Mouse (Mus musculus) inflammation-experienced regulatory T-cells (primary cell): ENCODE results near the gene Gtf2h1. TPM values are rescaled to one million over a fixed set of nuclear protein-coding genes. Genes with fewer than 3 reads are reported as not detected.

ENCODE experiments used
- polyA plus RNA-seq, 2 experiments: library from polyadenylated mRNA; unstranded; fragments of 100-300 nt; shearing (Covaris generic); gene quantifications; one replicate each; pipeline ENCODE4 v1.2.1; 2017

Gtf2h1 gene
- 10 to 100 TPM; 49.4 to 58.2 TPM for polyA plus RNA-seq

DNA sequence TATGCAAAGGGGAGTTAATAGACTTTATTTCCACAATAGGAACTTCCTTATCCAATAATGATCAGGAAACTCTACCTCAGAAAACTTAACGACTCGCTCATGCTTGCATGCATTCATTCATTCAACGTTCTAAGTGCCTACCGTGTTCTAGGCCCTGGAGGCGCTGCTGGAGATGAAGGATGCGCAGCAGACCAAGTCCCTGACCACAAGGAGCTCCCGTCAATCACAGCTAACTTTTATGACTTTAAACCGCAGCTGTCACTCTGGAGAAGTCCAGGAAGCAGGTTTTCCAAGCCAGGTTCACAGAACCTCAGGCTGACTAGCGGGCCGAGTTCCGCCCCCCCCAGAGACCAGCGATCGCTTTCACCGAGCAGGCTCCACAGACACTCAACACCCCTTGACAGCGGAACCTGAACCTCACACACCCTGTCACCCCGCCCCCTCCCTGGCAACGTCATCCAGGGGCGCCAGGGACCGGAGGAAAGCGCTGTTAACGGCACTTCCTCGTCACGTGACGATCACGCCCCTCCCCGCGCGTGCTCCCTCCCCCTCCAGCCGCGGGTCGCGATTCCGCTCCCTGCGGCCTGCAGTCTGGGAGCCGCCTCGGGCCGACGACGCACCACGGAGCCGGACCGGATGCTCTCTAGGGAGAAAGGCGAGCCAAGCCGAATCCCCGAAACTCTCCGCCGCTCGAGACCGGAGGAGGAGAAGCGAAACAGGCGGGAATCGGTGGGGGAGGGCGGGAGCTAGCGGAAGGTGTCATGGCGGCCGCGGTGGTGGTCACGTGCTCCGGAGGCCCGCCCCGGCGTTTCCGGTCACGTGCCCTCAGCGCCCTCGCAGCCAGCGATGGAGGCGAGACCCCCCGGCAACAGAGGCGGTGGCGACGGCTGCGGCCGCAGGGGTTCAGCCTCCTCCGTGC, at the start of gene Gtf2h1, which contains the start of gene Hps5:
Gene Gtf2h1, plus strand, starts transcription at position 817 of the 919 bp plus-strand sequence.
Gene Hps5, minus strand, starts transcription at position 778 of the 919 bp plus-strand sequence.

DNA sequence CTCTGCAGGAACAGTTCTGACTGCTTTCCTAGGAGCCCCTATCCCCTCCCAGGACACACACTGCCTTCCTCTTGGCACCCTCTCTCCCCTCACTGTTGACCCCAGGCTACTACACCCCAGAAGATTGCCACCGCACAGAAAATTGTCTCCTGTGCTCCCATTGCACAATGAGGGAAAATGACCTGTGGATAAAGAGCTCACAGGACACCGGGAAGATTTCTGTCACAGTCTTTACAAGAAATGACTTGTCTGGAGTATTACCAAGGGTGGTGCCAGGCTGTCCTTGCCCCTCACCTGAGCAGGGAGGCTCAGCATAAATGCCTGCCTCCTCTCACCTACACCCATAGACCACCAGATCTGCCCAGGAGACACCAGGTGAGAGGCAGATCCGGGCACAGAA, 44.4 kb upstream of the Gtf2h1 start, which contains the start of gene Saa2:
Gene Saa2, plus strand, starts transcription at position 301 of the 400 bp plus-strand sequence.

DNA sequence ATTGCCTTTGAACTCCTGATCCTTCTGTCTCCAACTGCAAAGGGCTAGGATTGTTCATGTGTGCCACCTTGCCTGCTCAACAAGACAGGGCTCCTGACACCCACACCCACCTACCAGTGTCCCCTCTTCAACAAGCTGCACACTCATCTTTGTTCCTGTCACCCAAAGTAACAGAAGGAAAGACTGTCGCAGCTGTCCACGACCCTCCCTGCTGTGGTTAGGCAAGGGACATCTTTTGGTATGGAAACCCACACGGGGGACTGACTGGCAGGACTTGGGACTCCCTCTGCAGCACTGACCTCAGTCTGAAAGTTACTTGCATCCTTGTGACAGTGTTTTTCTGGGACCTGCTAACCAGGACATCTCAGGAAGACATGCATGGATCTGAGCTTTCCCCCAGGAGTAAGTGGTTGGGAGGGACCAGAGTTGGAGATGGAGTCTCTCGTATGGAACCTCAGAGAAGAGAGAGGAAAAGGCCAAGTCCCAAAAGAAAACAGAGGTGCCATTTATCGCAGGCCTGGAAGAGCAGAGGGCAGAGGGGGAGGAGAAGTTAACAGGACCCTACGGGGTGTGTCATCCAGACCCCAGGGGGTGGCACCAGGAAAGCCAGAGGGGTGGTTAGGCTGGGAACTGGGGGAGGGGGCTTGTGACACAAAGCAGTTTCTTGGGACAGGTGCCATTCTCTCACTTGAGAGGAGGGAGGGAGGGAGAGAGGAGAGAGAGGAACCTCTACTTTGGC, 45.1 kb downstream of the Gtf2h1 start, which contains the start of gene Ldha:
Gene Ldha, plus strand, starts transcription at position 689 of the 739 bp plus-strand sequence.

DNA sequence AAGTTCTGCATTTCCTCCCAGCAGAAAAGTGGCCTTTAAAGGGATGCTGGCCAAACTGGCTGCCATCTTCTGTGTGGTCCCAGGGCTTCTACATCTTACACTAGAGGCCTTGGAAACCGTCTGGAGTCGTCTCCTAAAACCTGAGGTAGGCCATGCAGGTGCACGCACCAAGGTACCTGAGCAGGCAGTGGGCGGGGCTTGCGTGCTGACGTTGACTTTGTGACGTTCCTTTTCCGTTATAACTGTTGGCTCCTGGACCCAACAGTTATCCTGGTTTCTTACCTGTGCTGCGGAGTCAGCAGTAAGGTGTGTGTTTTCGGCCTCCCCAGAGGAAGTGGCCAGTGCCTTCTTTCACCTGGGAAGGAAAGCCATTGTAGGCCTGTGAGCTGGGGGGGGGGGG, 65.1 kb downstream of the Gtf2h1 start, which contains the start of gene Ldhc:
Gene Ldhc, plus strand, starts transcription at position 208 of the 400 bp plus-strand sequence.

Other genes starting within 250 kb of the Gtf2h1 start
- gene Sergef, start 156.3 kb upstream of the Gtf2h1 start, polyA plus RNA-seq: 10 to 100 TPM; 22.1 to 26.8 TPM
- under 1 TPM in 1 of 2 experiments, not detected in 1; 0.06 TPM for gene Tph1, start 123.6 kb upstream of the Gtf2h1 start, polyA plus RNA-seq
- gene Saal1, start 85.4 kb upstream of the Gtf2h1 start, polyA plus RNA-seq: 10 to 100 TPM; 13.3 to 22.1 TPM
- gene Saa3, start 80.4 kb upstream of the Gtf2h1 start, polyA plus RNA-seq: not detected
- gene Saa4, start 63.5 kb upstream of the Gtf2h1 start, polyA plus RNA-seq: not detected
- gene Saa1, start 53.1 kb upstream of the Gtf2h1 start, polyA plus RNA-seq: 1 to 10 TPM in 1 of 2 experiments, not detected in 1; 1.7 TPM
- under 1 TPM; 0.75 TPM for gene Saa2, start 44.3 kb upstream of the Gtf2h1 start, polyA plus RNA-seq
- 10 to 100 TPM; 34.6 TPM for gene Hps5, start within 50 bp of the Gtf2h1 start, polyA plus RNA-seq
- 1,000 to 10,000 TPM in 1 of 2 experiments, 100 to 1,000 TPM in 1; 964 to 1,128 TPM for gene Ldha, start 45.4 kb downstream of the Gtf2h1 start, polyA plus RNA-seq
- gene Ldhc, start 65.1 kb downstream of the Gtf2h1 start, polyA plus RNA-seq: not detected
- 100 to 1,000 TPM; 114 to 143 TPM for gene Tsg101, start 123.9 kb downstream of the Gtf2h1 start, polyA plus RNA-seq
- gene Uevld, start 162.4 kb downstream of the Gtf2h1 start, polyA plus RNA-seq: 1 to 10 TPM; 5.2 to 6.3 TPM
- 1 to 10 TPM in 1 of 2 experiments, not detected in 1; 1.4 TPM for gene Gm9999, start 187.5 kb downstream of the Gtf2h1 start, polyA plus RNA-seq
- gene Spty2d1, start 212.3 kb downstream of the Gtf2h1 start, polyA plus RNA-seq: 10 to 100 TPM; 44.4 to 59.7 TPM